Mouse (Mus musculus) MEL (cell line): ENCODE results near the gene Gm28047. TPM values are rescaled to one million over a fixed set of nuclear protein-coding genes. Genes with fewer than 3 reads are reported as not detected.

Experiments used
- DNase-seq: peaks from one replicate; pipeline ENCODE4 v3.0.0; 2011; ENCODE audit warnings: low read depth, low spot score
- H3K27ac ChIP-seq: 2 replicates; pipeline ENCODE4 v1.5.1; 2012; ENCODE audit warnings: low read depth, mild to moderate bottlenecking, control low read depth, low read length, moderate library complexity; ENCODE audit not compliant: control insufficient read depth
- H3K27me3 ChIP-seq, 2 experiments: fragments of 150-350 bp in 1 of 2; sonication (generic) in 1 of 2; 2 replicates each; pipeline ENCODE4 v1.6.1; 2012; ENCODE audit warnings: low read length in 2 of 2, mild to moderate bottlenecking in 2 of 2, improper control_type of control experiment in 1 of 2, moderate library complexity in 1 of 2; ENCODE audit not compliant: insufficient read depth in 2 of 2, control insufficient read depth in 1 of 2
- H3K36me3 ChIP-seq, 2 experiments: 2 replicates each; pipeline ENCODE4 v1.6.1; 2012 to 2014; ENCODE audit warnings: low read length in 2 of 2, improper control_type of control experiment in 1 of 2, inconsistent platforms in 1 of 2, mild to moderate bottlenecking in 1 of 2; ENCODE audit not compliant: insufficient read depth in 2 of 2, control insufficient read depth in 1 of 2
- H3K4me1 ChIP-seq, 2 experiments: fragments of 150-350 bp in 1 of 2; sonication (generic) in 1 of 2; 2 replicates each; pipeline ENCODE4 v1.6.1; 2012; ENCODE audit warnings: low read length in 2 of 2, improper control_type of control experiment in 1 of 2, mild to moderate bottlenecking in 1 of 2; ENCODE audit not compliant: insufficient read depth in 2 of 2, control insufficient read depth in 1 of 2
- H3K4me3 ChIP-seq, 2 experiments: fragments of 150-350 bp in 1 of 2; sonication (generic) in 1 of 2; 2 replicates each; pipeline ENCODE4 v1.5.1; 2012; ENCODE audit warnings: low read depth in 2 of 2, low read length in 2 of 2, mild to moderate bottlenecking in 2 of 2, moderate library complexity in 2 of 2, control low read depth in 1 of 2, improper control_type of control experiment in 1 of 2; ENCODE audit not compliant: control insufficient read depth in 1 of 2, insufficient read depth in 1 of 2
- H3K79me2 ChIP-seq: 2 replicates; pipeline ENCODE4 v1.6.1; 2012; ENCODE audit warnings: mild to moderate bottlenecking, low read length, moderate library complexity; ENCODE audit not compliant: control insufficient read depth, poor library complexity, insufficient read depth
- H3K9ac ChIP-seq: 2 replicates; pipeline ENCODE4 v1.6.1; 2012; ENCODE audit warnings: low read depth, mild to moderate bottlenecking, control low read depth, low read length, moderate library complexity; ENCODE audit not compliant: control insufficient read depth, poor library complexity, severe bottlenecking
- H3K9me3 ChIP-seq: fragments of 150-350 bp; sonication (generic); replicated peaks from 2 replicates; pipeline ENCODE4 v1.6.1; 2012; ENCODE audit warnings: mild to moderate bottlenecking, low read length, improper control_type of control experiment, moderate library complexity; ENCODE audit not compliant: insufficient read depth
- BHLHE40 ChIP-seq: IDR thresholded peaks from 2 replicates; pipeline ENCODE4 v1.6.1; 2012; ENCODE audit warnings: low read depth, mild to moderate bottlenecking, inconsistent platforms, low read length, improper control_type of control experiment, borderline replicate concordance
- CHD1 ChIP-seq: IDR thresholded peaks from 2 replicates; pipeline ENCODE4 v1.6.1; 2012; ENCODE audit warnings: low read depth, mild to moderate bottlenecking, inconsistent platforms, low read length, improper control_type of control experiment
- CHD2 ChIP-seq: IDR thresholded peaks from 2 replicates; pipeline ENCODE4 v1.6.1; 2011; ENCODE audit warnings: low read length, improper control_type of control experiment
- CTCF ChIP-seq, 3 experiments: IDR thresholded peaks in 2 of 3; conservative IDR thresholded peaks in 1 of 3; 2 replicates each; pipeline ENCODE4 v1.5.1; 2011 to 2012; ENCODE audit warnings: low read length in 3 of 3, low read depth in 2 of 3, mild to moderate bottlenecking in 2 of 3, improper control_type of control experiment in 1 of 3, inconsistent platforms in 1 of 3, mixed read lengths in 1 of 3, moderate library complexity in 1 of 3; ENCODE audit not compliant: control insufficient read depth in 1 of 3, insufficient read depth in 1 of 3, poor library complexity in 1 of 3, severe bottlenecking in 1 of 3
- E2F4 ChIP-seq: IDR thresholded peaks from 2 replicates; pipeline ENCODE4 v1.6.1; 2011; ENCODE audit warnings: low read depth, low read length, improper control_type of control experiment, borderline replicate concordance
- ELF1 ChIP-seq: IDR thresholded peaks from 2 replicates; pipeline ENCODE4 v1.6.1; 2014; ENCODE audit warnings: low read depth, mild to moderate bottlenecking, inconsistent platforms, low read length, improper control_type of control experiment, moderate library complexity
- EP300 ChIP-seq, 2 experiments: IDR thresholded peaks; 2 replicates each; pipeline ENCODE4 v1.6.1; 2011; ENCODE audit warnings: improper control_type of control experiment in 2 of 2, low read length in 2 of 2, low read depth in 1 of 2, mild to moderate bottlenecking in 1 of 2
- ETS1 ChIP-seq: IDR thresholded peaks from 2 replicates; pipeline ENCODE4 v1.6.1; 2012; ENCODE audit warnings: low read depth, mild to moderate bottlenecking, inconsistent platforms, low read length, improper control_type of control experiment, moderate library complexity
- GABPA ChIP-seq: IDR thresholded peaks from 2 replicates; pipeline ENCODE4 v1.6.1; 2012; ENCODE audit warnings: low read depth, mild to moderate bottlenecking, inconsistent platforms, low read length, improper control_type of control experiment, moderate library complexity
- GATA1 ChIP-seq: IDR thresholded peaks from 2 replicates; pipeline ENCODE4 v1.6.1; 2011; ENCODE audit warnings: low read depth, low read length, improper control_type of control experiment
- HCFC1 ChIP-seq: IDR thresholded peaks from 2 replicates; pipeline ENCODE4 v1.6.1; 2012; ENCODE audit warnings: low read depth, mild to moderate bottlenecking, inconsistent platforms, low read length, improper control_type of control experiment, moderate library complexity
- JUND ChIP-seq: IDR thresholded peaks from 2 replicates; pipeline ENCODE4 v1.6.1; 2011; ENCODE audit warnings: low read depth, mild to moderate bottlenecking, improper control_type of control experiment, low read length
- KAT2A ChIP-seq: conservative IDR thresholded peaks from 2 replicates; pipeline ENCODE4 v1.6.1; 2012; ENCODE audit warnings: low read depth, low read length, improper control_type of control experiment, inconsistent platforms
- MAFK ChIP-seq: IDR thresholded peaks from 2 replicates; pipeline ENCODE4 v1.6.1; 2011; ENCODE audit warnings: low read depth, mild to moderate bottlenecking, low read length, improper control_type of control experiment, borderline replicate concordance
- MAX ChIP-seq: IDR thresholded peaks from 2 replicates; pipeline ENCODE4 v1.6.1; 2011; ENCODE audit warnings: low read length, improper control_type of control experiment
- MAZ ChIP-seq: IDR thresholded peaks from 2 replicates; pipeline ENCODE4 v1.6.1; 2012; ENCODE audit warnings: low read depth, mild to moderate bottlenecking, inconsistent platforms, low read length, improper control_type of control experiment
- MEF2A ChIP-seq: IDR thresholded peaks from 2 replicates; pipeline ENCODE4 v1.6.1; 2014; ENCODE audit warnings: low read depth, mild to moderate bottlenecking, inconsistent platforms, low read length, improper control_type of control experiment; ENCODE audit not compliant: poor library complexity, insufficient replicate concordance, severe bottlenecking; ENCODE audit errors: extremely low read depth
- MXI1 ChIP-seq: IDR thresholded peaks from 2 replicates; pipeline ENCODE4 v1.6.1; 2011; ENCODE audit warnings: mild to moderate bottlenecking, low read depth, low read length, improper control_type of control experiment
- MYC ChIP-seq: IDR thresholded peaks from 2 replicates; pipeline ENCODE4 v1.6.1; 2011; ENCODE audit warnings: low read depth, mild to moderate bottlenecking, low read length, improper control_type of control experiment, moderate library complexity
- NELFE ChIP-seq: IDR thresholded peaks from 2 replicates; pipeline ENCODE4 v1.6.1; 2011; ENCODE audit warnings: low read depth, low read length, improper control_type of control experiment
- NRF1 ChIP-seq: IDR thresholded peaks from 2 replicates; pipeline ENCODE4 v1.6.1; 2014; ENCODE audit warnings: low read depth, mild to moderate bottlenecking, inconsistent platforms, low read length, improper control_type of control experiment, moderate library complexity; ENCODE audit not compliant: poor library complexity, insufficient read depth, severe bottlenecking
- POLR2A ChIP-seq, 2 experiments: IDR thresholded peaks; 2 replicates each; pipeline ENCODE4 v1.6.1; 2011 to 2012; ENCODE audit warnings: low read length in 2 of 2, mild to moderate bottlenecking in 2 of 2, control low read depth in 1 of 2, improper control_type of control experiment in 1 of 2, low read depth in 1 of 2, moderate library complexity in 1 of 2; ENCODE audit not compliant: control insufficient read depth in 1 of 2, insufficient read depth in 1 of 2, poor library complexity in 1 of 2
- POLR2AphosphoS2 ChIP-seq: IDR thresholded peaks from 2 replicates; pipeline ENCODE4 v1.6.1; 2011; ENCODE audit warnings: low read length, improper control_type of control experiment
- POLR2AphosphoS5 ChIP-seq: IDR thresholded peaks from 2 replicates; pipeline ENCODE4 v1.6.1; 2012; ENCODE audit warnings: low read depth, borderline replicate concordance, mild to moderate bottlenecking, inconsistent platforms, low read length, moderate library complexity, mixed read lengths
- RAD21 ChIP-seq: IDR thresholded peaks from 2 replicates; pipeline ENCODE4 v1.6.1; 2011; ENCODE audit warnings: mild to moderate bottlenecking, low read depth, low read length, improper control_type of control experiment
- RCOR1 ChIP-seq: IDR thresholded peaks from 2 replicates; pipeline ENCODE4 v1.6.1; 2012; ENCODE audit warnings: low read depth, mild to moderate bottlenecking, inconsistent platforms, low read length, improper control_type of control experiment
- SIN3A ChIP-seq: IDR thresholded peaks from 2 replicates; pipeline ENCODE4 v1.6.1; 2012; ENCODE audit warnings: low read length, improper control_type of control experiment, inconsistent platforms
- SMC3 ChIP-seq: IDR thresholded peaks from 2 replicates; pipeline ENCODE4 v1.6.1; 2011; ENCODE audit warnings: low read depth, low read length, improper control_type of control experiment
- TAL1 ChIP-seq: IDR thresholded peaks from 2 replicates; pipeline ENCODE4 v1.6.1; 2012; ENCODE audit warnings: mild to moderate bottlenecking, inconsistent platforms, low read length, moderate library complexity, mixed read lengths
- TBP ChIP-seq: IDR thresholded peaks from 2 replicates; pipeline ENCODE4 v1.8.0; 2011; ENCODE audit warnings: low read depth, low read length, improper control_type of control experiment
- TCF12 ChIP-seq: IDR thresholded peaks from 2 replicates; pipeline ENCODE4 v1.6.1; 2014; ENCODE audit warnings: low read depth, mild to moderate bottlenecking, inconsistent platforms, low read length, improper control_type of control experiment, moderate library complexity
- UBTF ChIP-seq: IDR thresholded peaks from 2 replicates; pipeline ENCODE4 v1.6.1; 2012; ENCODE audit warnings: low read depth, mild to moderate bottlenecking, inconsistent platforms, low read length, improper control_type of control experiment, moderate library complexity, borderline replicate concordance; ENCODE audit not compliant: insufficient read depth
- USF1 ChIP-seq: IDR thresholded peaks from 2 replicates; pipeline ENCODE4 v1.6.1; 2014; ENCODE audit warnings: low read depth, mild to moderate bottlenecking, inconsistent platforms, low read length, improper control_type of control experiment, moderate library complexity
- USF2 ChIP-seq, 2 experiments: IDR thresholded peaks; 2 replicates each; pipeline ENCODE4 v1.6.1; 2011 to 2012; ENCODE audit warnings: improper control_type of control experiment in 2 of 2, low read length in 2 of 2, borderline replicate concordance in 1 of 2, inconsistent platforms in 1 of 2, low read depth in 1 of 2, mild to moderate bottlenecking in 1 of 2; ENCODE audit not compliant: insufficient read depth in 1 of 2
- ZC3H11A ChIP-seq: IDR thresholded peaks from 2 replicates; pipeline ENCODE4 v1.6.1; 2012; ENCODE audit warnings: low read depth, mild to moderate bottlenecking, inconsistent platforms, low read length, improper control_type of control experiment
- ZKSCAN1 ChIP-seq: IDR thresholded peaks from 2 replicates; pipeline ENCODE4 v1.6.1; 2012; ENCODE audit warnings: low read depth, mild to moderate bottlenecking, inconsistent platforms, low read length, improper control_type of control experiment, moderate library complexity
- ZMIZ1 ChIP-seq: IDR thresholded peaks from 2 replicates; pipeline ENCODE4 v1.6.1; 2012; ENCODE audit warnings: low read depth, mild to moderate bottlenecking, inconsistent platforms, low read length, improper control_type of control experiment, moderate library complexity
- ZNF384 ChIP-seq: IDR thresholded peaks from 2 replicates; pipeline ENCODE4 v1.6.1; 2012; ENCODE audit warnings: low read depth, mild to moderate bottlenecking, inconsistent platforms, low read length, improper control_type of control experiment
- polyA plus RNA-seq, 2 experiments: library from polyadenylated mRNA; stranded (reverse) in 1 of 2; unstranded in 1 of 2; fragments of >175 nt in 1 of 2; fragments of >200 nt in 1 of 2; gene quantifications; 2 replicates each; pipeline versions ENCODE4 v1.2.1 to v1.2.4; 2012; ENCODE audit warnings: low replicate concordance in 2 of 2, low read depth in 1 of 2; ENCODE audit not compliant: insufficient read length in 2 of 2, insufficient read depth in 1 of 2, missing spikeins in 1 of 2
- total RNA-seq: library from RNA; depleted of rRNA; stranded (reverse); fragments of 300-350 nt; gene quantifications from 2 replicates; pipeline ENCODE4 v1.2.3, GENCODE M21; 2012

Gm28047 gene
- total and polyA plus RNA-seq, 3 experiments, result 0.52 TPM; not detected in 2

DNA sequence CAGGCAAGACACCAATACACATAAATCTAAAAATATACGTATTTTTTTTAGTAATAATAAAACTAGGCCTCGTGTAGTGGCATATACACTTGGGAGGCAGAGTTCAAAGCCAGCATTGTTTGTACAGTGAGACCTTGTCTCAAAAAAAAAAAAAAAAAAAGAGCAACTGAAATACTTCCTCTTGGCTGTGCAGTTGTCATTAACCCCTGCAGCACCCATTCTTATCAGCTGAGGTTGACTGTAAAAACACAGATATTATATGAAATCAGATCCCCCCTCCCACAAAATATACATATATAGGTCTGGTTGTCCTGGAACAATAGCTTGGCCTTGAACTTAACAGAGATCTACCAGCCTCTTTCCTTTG lies 118.4 kb downstream of the Gm28047 start:
- Histone ChIP-seq H3K27ac (no peak overlapping the region), H3K36me3 (peaks cover 7 to 14% of the 10 kb centered on the region in 2 experiments), H3K27me3 (no peaks in the 10 kb centered on the region), H3K9me3 (no peaks in the 10 kb centered on the region), H3K4me3 (no peak overlapping the region), H3K9ac (no peak overlapping the region), H3K4me1 (peaks cover 7 to 26% of the 10 kb centered on the region in 2 experiments), H3K79me2 (no peaks in the 10 kb centered on the region)
- DNase-seq, result peak; percentile 77
- peak; percentile 2; the same call in 1 of the 2 replicates for TF ChIP-seq ZKSCAN1
- TF ChIP-seq TAL1, result peak; percentile 60
- TF ChIP-seq ZMIZ1, result no peak
- TF ChIP-seq GATA1, result peak; percentile 96
- TF ChIP-seq ETS1, result peak; percentile 74; the same call in 1 of the 2 replicates
- no peak for TF ChIP-seq USF2 (IDR thresholded peaks at IDR 0.05; ENCODE audit: borderline replicate concordance in 1 of 2, insufficient read depth in 1 of 2, low read depth in 1 of 2, low read length in 2 of 2)
- TF ChIP-seq ZNF384, result peak; percentile 99
- peak; percentile 97 for TF ChIP-seq RCOR1
- TF ChIP-seq MXI1, result no peak
- TF ChIP-seq POLR2A (IDR thresholded peaks at IDR 0.05; ENCODE audit: control insufficient read depth in 1 of 2, insufficient read depth in 1 of 2, low read depth in 1 of 2, low read length in 2 of 2, poor library complexity in 1 of 2), result peak in 1 of 2 experiments; percentile 38; a peak in 1 of 4 replicates
- TF ChIP-seq E2F4, result no peak
- TF ChIP-seq NRF1, result no peak
- TF ChIP-seq KAT2A, result no peak
- no peak for TF ChIP-seq POLR2AphosphoS2
- no peak for TF ChIP-seq JUND
- no peak for TF ChIP-seq USF1
- TF ChIP-seq EP300 (IDR thresholded peaks at IDR 0.05; ENCODE audit: low read depth in 1 of 2, low read length in 2 of 2), result peak; percentile 79
- TF ChIP-seq NELFE, result no peak
- no peak for TF ChIP-seq GABPA
- TF ChIP-seq POLR2AphosphoS5, result no peak
- no peak for TF ChIP-seq ZC3H11A
- TF ChIP-seq SIN3A, result peak; percentile 71; the same call in 1 of the 2 replicates
- 0 out of 2 replicates have a peak, but pooled peaks have one; percentile 31 for TF ChIP-seq TBP
- TF ChIP-seq ELF1, result no peak
- TF ChIP-seq BHLHE40, result no peak; the same call in 1 of the 2 replicates
- TF ChIP-seq MEF2A, result no peak
- no peak for TF ChIP-seq CHD2
- no peak for TF ChIP-seq RAD21
- no peak for TF ChIP-seq CHD1
- 0 out of 2 replicates have a peak, but pooled peaks have one; percentile 34 for TF ChIP-seq MAFK
- TF ChIP-seq MAZ, result no peak
- no peak for TF ChIP-seq MAX
- TF ChIP-seq SMC3, result no peak
- no peak for TF ChIP-seq UBTF
- peak; percentile 85 for TF ChIP-seq TCF12
- peak; percentile 27; the same call in 1 of the 2 replicates for TF ChIP-seq MYC
- no peak for TF ChIP-seq CTCF (IDR thresholded peaks at IDR 0.05 in 2 of 3, conservative IDR thresholded peaks at IDR 0.05 in 1 of 3; ENCODE audit: control insufficient read depth in 1 of 3, insufficient read depth in 1 of 3, low read depth in 2 of 3, low read length in 3 of 3, poor library complexity in 1 of 3, severe bottlenecking in 1 of 3)
- peak; percentile 50; the same call in 1 of the 2 replicates for TF ChIP-seq HCFC1
